Mouse (Mus musculus) fibroblast of lung, adult 2 months (primary cell): Measurements from ENCODE around the gene Tbx1.
A peak's percentile ranks its signal among the peaks of the same experiment; 100 is the strongest.

Experiments
- DNase-seq: peaks from one replicate; pipeline ENCODE4 v3.0.0-alpha.2; 2011; ENCODE audit warnings: low read depth

Gene Tbx1

GRCm38 (mm10) chr16:18587847-18588737 lies 2.4 kb downstream of the Tbx1 start:
- DNase-seq, result no peak

- DNase-seq, result no peak
These were observed 3.4 kb downstream of the Tbx1 start for GRCm38 (mm10) chr16:18586906-18587546.

DNA sequence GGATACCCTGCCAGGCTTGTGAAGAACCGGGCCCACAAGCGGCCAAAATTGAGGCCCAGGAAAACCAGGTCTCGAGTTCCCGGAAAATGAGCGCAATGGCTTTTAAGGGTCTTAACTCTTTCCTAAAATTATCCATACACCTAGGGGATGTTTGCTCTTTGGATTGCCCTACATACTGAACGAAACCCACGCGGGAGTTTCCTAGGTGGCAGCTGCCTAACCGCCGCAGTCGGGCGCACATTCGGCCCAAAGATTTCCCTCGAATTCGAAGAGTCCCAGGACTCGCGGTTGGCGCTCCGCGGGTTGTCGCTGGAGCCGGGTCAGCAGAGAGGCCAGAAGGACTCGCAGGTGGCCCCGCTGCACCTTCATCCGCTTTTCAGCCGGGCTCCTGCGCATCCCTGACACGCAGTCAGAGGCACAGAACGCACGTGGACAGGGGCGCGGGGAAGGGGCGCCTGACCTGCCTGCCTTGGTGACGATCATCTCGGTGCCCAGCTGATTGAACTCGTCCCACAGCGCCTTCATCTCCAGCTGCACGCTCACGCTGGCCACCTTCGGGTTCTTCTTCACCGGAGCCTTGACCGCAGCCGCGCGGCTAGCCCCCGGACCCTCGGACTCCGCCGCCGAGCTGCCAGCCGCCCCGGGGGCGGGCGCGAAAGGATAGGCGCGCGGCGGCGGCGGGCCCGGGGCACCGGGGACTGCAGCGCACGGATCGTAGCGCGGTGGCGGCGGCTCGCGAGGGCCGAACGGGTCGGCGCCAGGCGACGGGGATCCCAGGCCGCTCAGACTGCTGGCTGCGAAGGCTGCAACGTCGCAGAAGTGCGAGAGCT lies 4.2 kb downstream of the Tbx1 start:
- DNase-seq, result no peak

DNA sequence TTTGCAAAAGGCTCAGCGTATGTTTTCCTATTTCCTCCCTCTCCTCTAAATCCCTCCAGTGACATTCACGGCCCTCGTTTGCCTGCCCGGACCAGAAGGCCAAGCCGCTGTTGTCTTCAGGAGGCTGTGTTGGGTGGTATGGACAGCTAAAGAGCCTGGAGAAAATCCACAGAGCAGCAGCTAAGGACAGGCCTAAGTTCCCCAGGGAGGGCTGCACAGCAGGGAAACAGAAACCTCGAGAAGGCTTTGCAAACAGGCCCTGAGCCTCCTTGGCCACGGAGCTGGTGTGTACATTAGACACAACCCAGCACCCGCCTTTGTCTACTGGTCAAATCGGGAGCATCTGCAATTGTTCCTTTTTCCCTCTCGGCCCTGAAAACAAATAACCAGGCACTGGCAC lies 4.8 kb downstream of the Tbx1 start:
- no peak for DNase-seq

- DNase-seq, result no peak
These were observed 5.5 kb downstream of the Tbx1 start for GRCm38 (mm10) chr16:18584901-18585510.

- DNase-seq, result no peak
These were observed 6.7 kb downstream of the Tbx1 start for GRCm38 (mm10) chr16:18583673-18584357.

DNA sequence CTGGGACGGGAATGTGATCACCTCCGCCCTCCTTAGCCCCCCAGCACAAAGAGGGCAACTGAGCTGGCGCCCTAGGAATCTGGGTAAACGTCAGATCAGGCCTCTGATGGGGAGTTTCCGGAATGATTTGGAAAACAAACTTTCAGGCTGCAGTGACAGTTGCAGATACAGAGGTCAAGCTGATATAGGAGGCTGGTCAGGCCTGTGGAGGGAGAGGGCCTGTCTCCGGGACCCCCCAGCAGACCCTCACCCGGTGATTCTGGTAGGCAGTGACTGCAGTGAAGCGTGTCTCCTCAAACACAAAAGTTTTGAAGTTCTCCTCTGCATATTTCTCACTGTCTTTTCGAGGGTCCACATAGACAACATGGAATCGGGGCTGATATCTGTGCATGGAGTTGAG lies 7.3 kb downstream of the Tbx1 start:
- DNase-seq, result no peak

DNA sequence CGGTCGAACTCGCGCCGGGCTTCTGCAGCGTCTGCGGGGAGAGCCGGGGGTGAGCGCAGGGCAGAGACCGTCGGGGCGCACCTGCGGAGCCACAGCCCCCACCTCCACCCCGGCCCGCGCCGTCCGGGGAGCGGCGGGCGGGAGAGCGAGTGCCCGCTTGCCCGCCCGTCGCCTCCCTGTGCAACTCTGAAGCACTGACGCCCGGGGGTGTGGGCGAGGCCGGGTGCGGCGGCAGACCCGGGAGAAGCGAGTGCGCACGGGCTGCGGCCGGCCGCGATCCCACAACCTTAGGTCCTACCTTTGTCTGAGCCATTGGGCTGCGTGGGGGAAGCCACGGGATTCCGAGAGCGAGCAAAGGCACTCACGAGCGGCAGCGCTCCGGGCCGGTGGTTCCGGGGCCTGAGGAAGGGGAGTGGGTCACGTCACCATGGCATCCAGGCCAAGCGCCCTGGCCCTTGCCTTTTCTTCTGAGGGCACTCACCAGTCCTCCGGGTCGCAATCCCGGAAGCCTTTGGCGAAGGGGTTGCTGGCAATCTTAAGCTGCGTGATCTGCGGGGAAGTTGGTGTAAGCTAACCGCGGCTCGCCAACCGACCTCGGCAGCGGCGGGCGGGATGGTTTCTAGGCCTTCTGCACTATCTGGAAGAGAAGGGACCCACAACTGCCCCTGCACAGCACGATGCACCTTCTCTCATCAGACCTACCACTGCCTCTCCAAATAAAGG lies 7.9 kb downstream of the Tbx1 start:
- no peak for DNase-seq

DNA sequence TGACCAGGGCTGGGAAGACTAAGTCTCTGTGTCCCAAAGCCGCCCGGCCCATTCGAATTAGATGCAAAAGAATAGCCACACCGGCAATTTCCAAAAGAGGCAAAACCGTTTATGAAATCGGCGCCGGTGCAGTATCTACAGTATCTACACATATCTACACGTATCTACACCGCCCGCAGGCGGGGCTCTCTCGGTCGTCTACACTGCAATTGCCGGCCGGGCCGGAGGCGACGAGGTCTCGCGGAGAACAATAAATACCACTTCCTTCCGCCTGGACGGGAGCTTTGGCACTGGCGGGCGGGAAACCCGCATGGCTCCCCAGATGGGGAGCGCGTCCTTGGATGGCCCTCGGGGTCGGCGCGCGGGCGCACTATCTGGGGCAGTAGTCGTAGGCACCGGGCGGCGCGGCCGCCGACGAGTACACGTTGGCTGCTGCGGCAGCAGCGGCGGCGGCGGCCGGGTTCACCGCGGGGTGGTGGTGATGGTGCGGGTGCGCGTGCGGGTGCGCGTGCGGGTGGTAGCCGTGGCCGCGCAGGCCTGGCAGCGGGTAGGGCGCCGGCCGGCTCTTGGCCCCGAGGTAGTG lies 8.8 kb downstream of the Tbx1 start:
- DNase-seq, result no peak

- DNase-seq, result no peak
These were observed 9.3 kb downstream of the Tbx1 start for GRCm38 (mm10) chr16:18581050-18581622.

DNA sequence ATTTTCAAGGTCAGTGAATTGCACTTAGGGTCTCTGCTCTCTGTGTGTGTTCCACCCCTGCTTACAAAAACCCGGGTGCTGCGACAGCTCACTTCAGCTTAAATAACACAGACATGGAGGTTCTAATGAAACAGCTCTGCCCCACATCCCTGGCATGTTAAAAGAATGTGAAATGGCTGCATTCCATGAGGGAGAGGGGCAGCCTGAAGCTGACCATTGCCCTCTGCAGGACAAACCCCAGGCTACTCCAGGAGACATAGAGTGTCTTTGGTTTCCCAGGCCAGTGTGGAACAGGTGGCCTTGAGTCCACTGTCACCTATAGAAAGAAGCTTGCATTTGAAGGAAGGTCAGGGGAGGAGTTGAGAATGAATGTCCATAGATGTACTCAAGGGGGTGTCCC lies 10.1 kb downstream of the Tbx1 start:
- no peak for DNase-seq

DNA sequence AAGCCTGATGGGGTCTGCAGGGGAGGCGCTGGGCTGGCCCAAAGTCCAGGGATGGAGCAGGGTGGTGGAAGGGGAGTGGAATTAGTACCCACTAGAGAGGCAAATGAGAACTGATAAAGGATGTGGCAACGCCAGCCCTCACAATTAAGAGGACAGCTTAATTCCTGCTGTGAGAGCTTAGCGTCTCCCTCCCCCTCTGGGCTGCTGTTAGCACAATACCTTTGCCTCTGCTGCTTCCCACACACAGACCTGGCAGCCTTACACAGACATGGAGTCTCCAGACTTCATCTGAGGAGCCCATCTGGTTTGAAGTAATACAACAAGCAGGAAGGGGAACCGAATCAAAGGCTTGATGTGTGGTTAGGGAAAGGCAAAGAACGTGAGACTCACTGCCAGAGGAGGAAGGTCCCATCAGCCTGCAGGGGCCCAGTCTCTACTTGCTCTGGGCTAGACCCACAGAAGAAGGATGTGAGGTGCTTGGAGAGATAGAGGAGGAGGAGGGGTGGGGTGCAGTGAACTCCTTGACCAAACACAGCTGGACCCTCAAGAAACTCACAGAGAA lies 12.8 kb downstream of the Tbx1 start:
- peak; percentile 18 for DNase-seq

DNA sequence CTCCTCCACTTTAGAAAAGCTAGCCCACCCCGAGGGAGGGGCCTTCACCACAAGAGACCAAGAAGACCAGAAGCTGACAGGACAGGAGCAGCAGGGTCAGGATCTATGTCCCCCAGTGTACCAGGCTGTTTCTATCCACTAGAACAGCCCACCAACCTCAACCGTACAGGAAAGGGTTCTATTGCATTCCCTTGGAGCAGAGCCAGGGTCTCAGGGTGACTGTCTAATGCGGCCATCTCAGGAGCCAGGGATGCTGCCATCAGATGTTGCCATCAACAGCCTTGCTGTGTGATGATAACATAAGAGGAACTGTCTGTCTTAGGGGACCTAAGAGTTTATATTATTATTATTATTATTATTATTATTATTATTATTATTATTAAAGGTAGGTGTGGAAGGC lies 13.4 kb downstream of the Tbx1 start:
- DNase-seq, result no peak

GRCm38 (mm10) chr16:18574196-18574595 lies 16.3 kb downstream of the Tbx1 start:
- DNase-seq, result no peak

- DNase-seq, result no peak
These were observed 21.9 kb downstream of the Tbx1 start for GRCm38 (mm10) chr16:18568599-18568998.

- no peak for DNase-seq
These were observed 26.0 kb downstream of the Tbx1 start for GRCm38 (mm10) chr16:18564472-18564871.

- no peak for DNase-seq
These were observed 34.0 kb downstream of the Tbx1 start for GRCm38 (mm10) chr16:18556461-18556860.

DNA sequence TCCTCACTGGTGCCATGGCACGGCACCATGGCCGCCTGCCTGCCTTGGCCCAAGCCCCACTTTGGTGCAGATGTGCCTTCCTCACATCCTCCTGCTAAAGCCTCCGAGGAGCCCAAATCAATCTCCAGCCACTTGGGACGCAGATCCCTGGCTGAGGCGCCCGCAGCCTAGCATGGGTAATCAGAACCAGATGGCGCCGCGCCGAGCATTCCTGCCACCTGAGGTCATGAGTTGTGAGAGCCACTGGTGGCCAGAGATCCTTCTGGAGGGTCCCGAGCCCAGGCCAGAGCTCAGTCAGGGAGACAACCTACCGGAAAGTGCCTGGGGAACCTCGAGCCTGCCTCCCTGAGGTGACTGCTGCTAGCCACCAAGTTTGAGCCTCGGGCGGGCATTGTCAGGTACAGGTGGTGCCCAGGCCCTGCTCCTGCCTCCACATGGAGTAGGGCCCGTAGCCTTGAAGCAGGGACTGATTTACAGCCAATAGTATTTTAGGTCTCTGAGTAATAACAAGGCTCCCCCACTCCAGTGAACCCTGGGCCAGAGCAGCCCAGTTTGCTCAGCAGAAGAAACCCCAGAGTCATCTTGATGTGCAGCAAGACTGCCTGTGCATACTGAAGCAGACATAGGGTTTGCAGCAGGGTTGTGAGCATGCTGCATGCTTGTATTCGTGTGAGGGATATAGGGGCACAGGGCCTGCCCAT lies 35.1 kb downstream of the Tbx1 start:
- peak; percentile 61 for DNase-seq

DNA sequence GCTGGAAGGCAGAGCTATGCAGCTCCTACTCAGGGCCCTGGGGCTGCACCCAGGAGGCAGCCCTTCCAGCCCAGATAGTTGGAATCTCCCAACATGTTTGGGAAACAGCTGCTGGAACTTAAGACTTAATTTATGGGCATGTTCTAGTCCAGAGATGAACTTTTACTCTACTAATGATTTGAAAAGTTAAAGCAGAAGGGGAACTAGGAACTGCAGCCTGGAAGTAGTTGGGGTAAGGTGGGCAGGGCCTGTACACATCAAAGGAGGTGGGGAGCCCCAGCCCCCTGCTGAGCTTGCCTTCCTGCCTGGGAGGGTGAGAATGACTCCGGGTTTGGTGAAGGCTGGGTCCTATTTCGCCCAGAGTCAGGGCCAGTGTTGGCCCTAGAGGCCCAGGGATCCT lies 35.8 kb downstream of the Tbx1 start:
- no peak for DNase-seq
